14 mouse cellular contexts compared by ENCODE assay signal in the genomic region with DNA sequence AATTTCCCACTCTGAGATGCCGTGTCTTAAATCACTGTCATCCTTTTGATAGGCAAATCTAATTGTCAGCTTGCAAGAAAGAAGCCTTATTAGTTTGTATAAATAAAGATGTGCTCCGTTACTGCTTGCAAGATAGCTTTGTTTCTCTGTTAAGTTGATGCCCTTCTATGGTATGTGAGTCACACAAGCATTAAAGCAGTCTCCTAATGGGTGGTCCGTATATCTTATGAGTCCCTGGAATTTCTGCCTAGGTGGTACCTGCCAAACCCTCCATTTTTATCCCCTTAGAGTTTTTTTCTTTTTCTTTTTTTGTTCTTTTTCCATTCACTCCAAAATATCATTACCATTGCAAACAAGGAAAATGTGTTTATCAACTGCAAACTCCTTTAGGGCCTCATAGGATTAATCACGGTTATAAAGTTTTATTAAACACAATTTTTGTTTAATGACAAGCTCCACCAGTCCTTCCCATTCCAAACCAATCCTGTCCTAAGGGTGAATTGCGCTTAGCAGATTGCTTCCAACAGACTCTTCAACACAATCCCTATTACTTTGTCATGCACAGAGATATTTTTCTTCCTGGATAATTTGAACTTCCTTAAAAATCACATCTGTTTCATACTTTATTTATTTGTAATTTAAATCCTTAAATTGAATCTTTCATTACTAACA.
"Had no signal": no experiment of that assay in that cellular context is flagged by ENCODE, and none has a peak within 500 bp of the region (broad histone marks: within the 10 kb centered on the region; RNA-seq: fewer than 3 reads in every experiment).

No protein-coding gene starts in this region.

- DNase-seq: lung, adult 18-20 months; lung, postnatal 4 days; right cerebral cortex, postnatal 14 days; thymus, adult 2 months; thymus, postnatal 25 days; thymus, postnatal 4 days had no signal

- H3K4me2 ChIP-seq: liver, embryonic 12.5 days; lung, embryonic 15.5 days; midbrain, embryonic 12.5 days; neural tube, embryonic 12.5 days; stomach, embryonic 15.5 days had no signal

- H3K27me3 ChIP-seq: liver, embryonic 12.5 days; lung, embryonic 15.5 days; midbrain, embryonic 12.5 days; neural tube, embryonic 12.5 days; stomach, embryonic 15.5 days had no signal

- H3K9me3 ChIP-seq: liver, embryonic 12.5 days; lung, embryonic 15.5 days; midbrain, embryonic 12.5 days; neural tube, embryonic 12.5 days; stomach, embryonic 15.5 days had no signal

- H3K4me1 ChIP-seq: liver, embryonic 12.5 days; lung, embryonic 15.5 days; neural tube, embryonic 12.5 days; stomach, embryonic 15.5 days had no signal

- H3K4me3 ChIP-seq: liver, embryonic 12.5 days; lung, embryonic 15.5 days; midbrain, embryonic 12.5 days; neural tube, embryonic 12.5 days; stomach, embryonic 15.5 days had no signal

- H3K36me3 ChIP-seq: liver, embryonic 12.5 days; lung, embryonic 15.5 days; midbrain, embryonic 12.5 days; neural tube, embryonic 12.5 days; stomach, embryonic 15.5 days had no signal

- H3K27ac ChIP-seq: liver, embryonic 12.5 days; liver, embryonic 14.5 days; lung, embryonic 15.5 days; midbrain, embryonic 12.5 days; neural tube, embryonic 12.5 days; stomach, embryonic 15.5 days; stomach, postnatal 0 days had no signal

- H3K9ac ChIP-seq: liver, embryonic 12.5 days; liver, embryonic 14.5 days; lung, embryonic 15.5 days; midbrain, embryonic 12.5 days; neural tube, embryonic 12.5 days; stomach, embryonic 15.5 days had no signal

- ATAC-seq: liver, embryonic 12.5 days; lung, postnatal 0 days had no signal
